Comparison of ENCODE assay signal across 9 mouse cellular contexts in genomic region chr1:87621146-87621857, GRCm38 (mm10). TPM values are rescaled to one million over a fixed set of nuclear protein-coding genes. Genes with fewer than 3 reads are reported as not detected.
DNase-seq lines count a peak whose midpoint lies in the region; ATAC-seq and TF ChIP-seq lines count a peak whose summit lies in the region.
"Had no signal": no experiment of that assay in that cellular context is flagged by ENCODE, and none has a peak within 500 bp of the region (broad histone marks: within the 10 kb centered on the region; RNA-seq: fewer than 3 reads in every experiment).

No protein-coding gene starts in this region.

- no peak for TF ChIP-seq CTCF in lung, adult 2 months (IDR thresholded peaks at IDR 0.05; ENCODE audit: insufficient read depth, low read length)

- TF ChIP-seq POLR2A in lung, adult 2 months (IDR thresholded peaks at IDR 0.05; ENCODE audit: borderline replicate concordance, extremely low read depth, low read depth, low read length): no peak

- DNase-seq in lung, adult 2 months: no peak
- no peak for DNase-seq in lung, postnatal 14 days
- peak; percentile 16 to 35 for DNase-seq in heart, postnatal 36 days
- DNase-seq in embryo, embryonic 10.5 days (ENCODE audit: low spot score): no peak
- no peak for DNase-seq in urinary bladder, postnatal 4 days (ENCODE audit: low spot score in 2 of 2)
- no peak for DNase-seq in cerebellum, postnatal 14 days

- intact Hi-C loops in heart, postnatal 36 days (cut with DNase I): loop anchor here (2.0 kb wide), 1 partner anchor 37 kb away; no protein-coding TSS in a partner anchor

- peak overlapping the region; percentile 85 for H3K4me3 ChIP-seq in lung, adult 2 months (replicated peaks; ENCODE audit: extremely low read depth, low read depth, low read length)
- H3K4me3 ChIP-seq: midbrain, embryonic 12.5 days had no signal

- peak; percentile 43 for ATAC-seq in activated CD4-positive, CD25-positive, alpha-beta regulatory T cell, adult 4 months
- peak; percentile 32; the same call in 1 of the 2 replicates for ATAC-seq in monocyte, adult 5-6 weeks (replicated peaks; ENCODE audit: insufficient number of reproducible peaks, low FRiP score, low TSS enrichment, poor library complexity, severe bottlenecking)

- 44% methylated on average over 9 of the region's 9 CpGs for WGBS in lung, adult 2 months

- peaks cover 6% of the 10 kb centered on the region for H3K4me1 ChIP-seq in lung, adult 2 months (ENCODE audit: control insufficient read depth, insufficient read depth, low read length)

RNA-seq across cellular contexts. Expression of gene Inpp5d, which starts 1.2 kb away (rescaled TPM):
- 86.5 and 123 TPM in 2 replicates for polyA plus RNA-seq in lung, adult 2 months (2012; rRNA removed)
- 100 to 1,000 TPM; 125 to 127 TPM for polyA plus RNA-seq in activated CD4-positive, CD25-positive, alpha-beta regulatory T cell, adult 4 months (2017; shearing (Covaris generic))
- total RNA-seq in heart, postnatal 36 days (2021): 10 to 100 TPM in 1 of 2 experiments, 1 to 10 TPM in 1; 9.0 to 21.8 TPM
- total RNA-seq in monocyte, adult 5-6 weeks (2017): 146 to 215 TPM (median 169 TPM) in 3 replicates

RNA-seq across cellular contexts. Expression of gene Ngef, which starts 47.6 kb away (rescaled TPM):
- polyA plus RNA-seq in lung, adult 2 months (2012; rRNA removed): 7.2 and 7.4 TPM in 2 replicates
- polyA plus RNA-seq in activated CD4-positive, CD25-positive, alpha-beta regulatory T cell, adult 4 months (2017; shearing (Covaris generic)): not detected
- total RNA-seq in heart, postnatal 36 days (2021): under 1 TPM; 0.14 to 0.22 TPM
- total RNA-seq in monocyte, adult 5-6 weeks (2017): not detected in 3 replicates

Comparison
In these comparisons a context has a peak if more than half of its experiments do, and no peak if none do; other contexts are left out.
1. DNase-seq: peak in heart, postnatal 36 days (2 of 2); none in lung, adult 2 months (single experiment), lung, postnatal 14 days (single experiment), embryo, embryonic 10.5 days (single experiment), urinary bladder, postnatal 4 days (0 of 2) and cerebellum, postnatal 14 days (0 of 2).